Mouse (Mus musculus): ENCODE measurements at regions not wholly inside any gene's neighbourhood (a gene's known extent, or its start where the extent isn't known, plus 50 kb on each side); places are given as distances from the start of the nearest gene placed in this dataset.

- no peak for TF ChIP-seq MAX (IDR thresholded peaks at IDR 0.05)
- TF ChIP-seq USF1 (IDR thresholded peaks at IDR 0.05; ENCODE audit: low read depth), result no peak
Observed at GRCm38 (mm10) chr6:52065652-52066051, 53.3 kb upstream of the Skap2 start.
